Mouse (Mus musculus) heart, adult 8-10 months (tissue): ENCODE results near the gene Abcc9. TPM values are rescaled to one million over a fixed set of nuclear protein-coding genes. Genes with fewer than 3 reads are reported as not detected.
A peak's percentile ranks its signal among the peaks of the same experiment; 100 is the strongest.

ENCODE experiments used
- DNase-seq: peaks from one replicate; pipeline ENCODE4 v3.0.0; 2022; ENCODE audit warnings: low spot score
- total RNA-seq, 4 experiments: library from RNA; stranded (reverse); gene quantifications; 2 replicates each; pipeline ENCODE4 v1.2.4; 2022

Abcc9 gene
- 100 to 1,000 TPM; 229 to 268 (median 246) TPM for total RNA-seq

DNA sequence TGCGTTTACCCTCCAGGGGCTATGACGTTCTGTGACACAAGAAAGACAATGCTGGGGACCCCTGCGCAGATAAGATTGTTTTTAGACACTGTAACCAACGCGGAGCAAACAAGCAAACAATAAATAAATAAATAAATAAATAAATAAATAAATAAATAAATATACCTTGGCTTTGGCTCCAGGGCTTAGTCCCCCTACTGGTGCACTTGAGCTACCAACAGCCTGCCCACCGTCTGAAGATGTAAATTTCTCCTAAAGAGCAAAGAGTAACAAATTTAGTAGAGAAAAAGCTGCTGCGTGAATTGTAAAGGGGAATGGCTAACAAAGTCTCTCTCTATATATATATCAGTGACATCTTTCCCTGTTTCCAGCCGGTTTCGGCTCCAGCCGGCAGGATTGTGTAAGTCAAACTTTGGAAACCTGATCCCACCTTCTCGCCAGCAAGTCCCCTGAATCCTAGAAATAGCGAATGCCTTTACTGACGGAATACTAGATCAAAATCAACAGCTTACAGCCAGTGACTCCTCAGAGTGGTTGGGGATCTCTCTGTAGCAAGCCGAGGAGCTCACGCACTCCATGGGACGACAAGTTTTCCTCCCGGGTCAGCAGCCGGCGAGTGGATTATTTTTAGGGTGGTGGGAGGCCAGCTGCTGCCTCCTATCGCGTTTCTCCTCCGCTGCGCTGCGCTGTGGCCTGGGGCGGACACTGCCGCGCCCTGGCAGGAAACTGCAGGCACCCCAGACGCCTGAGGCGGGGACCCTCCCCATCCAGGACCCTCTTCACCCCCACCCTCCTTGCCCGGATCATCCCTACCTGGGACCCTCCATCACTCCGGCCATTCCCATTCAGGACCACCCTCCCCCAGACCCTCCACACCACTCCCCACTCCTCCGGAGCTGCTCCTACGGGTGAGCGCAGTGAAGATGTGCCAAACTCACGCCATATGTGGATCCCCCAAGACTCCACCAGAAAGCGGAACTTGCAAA lies at the start of gene Abcc9:
Gene Abcc9, minus strand, starts transcription at position 664 of the 986 bp plus-strand sequence.
- DNase-seq = no peak

DNA sequence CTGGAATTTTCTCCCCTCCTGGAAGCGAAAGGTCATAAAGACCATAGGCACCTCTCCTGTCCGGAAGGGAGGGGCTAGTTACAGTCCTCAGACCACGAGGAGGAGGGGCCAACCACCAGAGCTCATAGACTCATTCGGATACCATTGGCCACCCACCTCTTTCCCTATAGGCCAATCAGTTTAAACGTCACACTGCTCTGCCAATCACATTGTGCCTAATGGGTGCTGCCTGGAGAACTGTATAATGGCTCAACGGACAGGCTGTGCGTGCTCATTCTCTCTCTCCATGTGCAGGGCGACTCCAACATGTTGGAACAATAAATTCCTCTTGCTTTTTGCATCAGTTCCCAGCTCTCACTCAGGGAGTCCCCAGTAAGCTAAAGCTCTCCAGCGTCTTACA lies 49.2 kb upstream of the Abcc9 start:
- no peak for DNase-seq

DNA sequence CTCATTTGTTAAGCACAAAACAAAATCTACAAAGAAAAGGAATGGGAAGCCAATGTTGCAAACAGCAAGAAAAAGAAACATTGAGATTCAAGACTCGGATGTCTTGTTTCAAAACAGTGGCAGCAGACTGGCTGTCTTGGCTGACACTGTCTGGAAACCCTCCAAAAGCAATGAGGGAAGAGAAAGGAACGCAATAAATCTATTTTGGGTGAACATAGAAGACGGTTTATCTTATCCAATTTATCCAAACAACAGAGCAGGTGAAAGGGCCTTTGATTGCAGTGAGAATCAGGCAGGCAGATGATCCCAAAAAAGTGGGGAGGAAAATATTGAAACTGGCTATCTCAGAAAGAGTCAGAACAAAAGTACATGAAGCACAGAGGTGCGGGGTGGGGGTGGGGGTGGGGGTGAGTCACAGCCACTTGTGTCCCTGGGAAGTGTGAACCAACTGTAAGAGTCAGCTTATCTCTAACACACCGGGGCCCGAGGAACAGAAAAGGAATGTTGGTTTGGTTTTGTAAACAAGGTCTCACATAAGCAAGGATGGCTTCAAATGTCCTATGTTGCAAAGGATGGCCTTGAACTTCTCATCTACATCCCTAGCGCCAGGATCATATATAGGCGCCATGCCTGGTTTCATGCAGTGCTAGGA lies 46.1 kb upstream of the Abcc9 start:
- peak; percentile 52 for DNase-seq

DNA sequence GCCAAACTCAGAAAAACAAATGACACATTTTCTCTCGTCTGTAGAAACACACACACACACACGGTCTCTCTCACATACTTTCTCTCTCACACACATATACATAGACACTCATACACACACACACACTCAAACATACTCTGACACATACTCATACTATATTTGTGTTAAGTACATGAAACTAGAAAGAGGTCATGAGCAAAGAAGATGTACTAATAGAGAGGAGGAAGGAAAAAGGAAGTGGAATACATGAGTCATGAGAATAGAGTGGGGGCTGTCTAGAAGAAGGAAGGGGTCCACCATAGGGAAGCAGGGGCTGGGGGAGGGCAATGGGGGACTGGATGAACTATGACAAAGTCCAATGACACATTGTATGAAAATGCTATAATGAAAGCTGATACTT lies 45.0 kb upstream of the Abcc9 start:
- DNase-seq = no peak

DNA sequence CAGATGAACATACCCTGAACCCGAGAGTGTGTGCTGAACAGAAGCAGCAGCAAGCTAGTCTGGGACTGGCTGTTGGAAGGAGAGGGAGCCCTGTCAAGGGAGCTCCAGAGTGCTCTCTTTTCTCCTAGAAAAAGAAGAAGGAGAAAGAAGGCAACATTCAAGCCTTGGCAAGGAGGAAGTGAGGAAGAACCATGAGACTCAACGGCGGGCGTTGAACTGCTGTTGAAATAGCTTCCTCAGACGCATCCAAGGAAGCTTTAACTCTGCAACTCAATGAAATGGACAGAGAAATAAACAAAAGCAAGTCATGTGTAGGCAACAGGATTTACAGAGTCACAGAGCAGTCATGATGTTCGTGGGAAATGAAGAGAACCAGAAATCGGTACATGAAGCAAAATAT lies 44.6 kb upstream of the Abcc9 start:
- DNase-seq = no peak

DNA sequence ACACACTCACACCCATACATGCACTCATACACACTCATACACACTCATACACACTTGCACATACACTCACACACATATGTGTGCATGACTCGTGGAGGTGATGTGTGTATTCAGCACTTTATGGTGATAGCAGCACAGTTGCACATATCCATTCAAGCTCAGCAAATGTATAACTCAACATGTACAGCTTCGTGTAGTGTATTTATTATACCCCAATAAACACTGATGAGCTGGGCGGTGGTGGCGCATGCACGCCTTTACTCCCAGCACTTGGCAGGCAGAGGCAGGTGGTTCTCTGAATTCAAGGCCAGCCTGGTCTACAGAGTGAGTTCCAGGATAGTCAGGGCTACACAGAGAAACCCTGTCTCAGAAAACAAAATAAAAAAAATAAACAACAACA lies 43.4 kb upstream of the Abcc9 start:
- DNase-seq = no peak

DNA sequence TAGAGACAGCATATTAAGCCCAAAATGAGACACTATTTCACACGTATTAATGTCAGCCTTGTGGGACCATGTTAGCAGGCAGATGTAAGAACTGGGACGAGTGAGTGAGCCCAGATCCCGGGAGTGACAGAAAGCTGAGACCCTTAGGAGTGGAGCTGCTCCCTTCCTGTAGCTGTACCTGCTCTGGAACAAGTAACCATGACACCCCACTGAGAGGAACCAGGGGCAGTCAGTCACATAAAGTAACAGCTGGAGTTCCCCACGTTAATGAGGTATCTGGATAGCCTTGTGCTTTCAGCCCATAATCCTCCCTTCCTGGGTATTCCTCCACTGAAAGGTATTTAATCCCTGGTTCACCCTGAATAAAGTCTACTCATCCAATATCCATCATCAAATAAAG lies 41.1 kb upstream of the Abcc9 start:
- DNase-seq = no peak

DNA sequence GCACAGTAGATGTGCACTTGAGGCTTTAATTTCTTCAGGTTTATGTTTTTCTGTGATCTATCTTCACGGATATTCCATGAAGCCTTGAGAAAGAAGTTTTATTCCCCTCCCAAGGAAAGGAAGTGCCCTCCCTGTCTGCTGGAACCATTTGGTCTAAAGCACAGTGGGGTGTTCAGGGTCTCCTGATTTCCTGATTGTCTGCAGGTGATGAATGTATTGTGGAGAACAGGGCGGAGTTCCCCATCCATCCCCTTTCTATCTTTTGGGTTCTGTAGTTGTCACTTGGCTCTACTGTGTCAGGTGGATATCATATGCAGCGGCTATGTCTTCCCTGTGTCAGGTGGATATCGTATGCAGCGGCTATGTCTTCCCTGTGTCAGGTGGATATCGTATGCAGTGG lies 39.6 kb upstream of the Abcc9 start:
- DNase-seq = no peak

DNA sequence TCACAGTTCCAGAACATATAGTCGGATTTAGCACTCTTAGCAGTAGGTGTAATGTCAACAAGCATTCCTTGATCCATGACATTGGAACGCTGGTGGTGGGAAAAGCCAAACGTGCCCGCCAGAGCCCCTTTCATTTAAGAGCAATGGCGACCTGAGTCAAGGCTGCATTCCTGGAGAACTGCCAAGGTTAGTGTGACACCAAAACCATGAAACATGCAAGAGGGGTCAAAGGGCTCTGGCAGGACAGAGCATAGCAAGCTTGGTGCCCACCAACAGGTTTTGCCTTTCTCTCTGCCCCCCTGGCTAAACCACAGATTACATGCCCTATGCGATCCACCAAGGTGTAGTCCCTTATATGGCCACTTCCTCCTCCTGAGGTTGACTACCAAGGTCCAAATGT lies 36.5 kb upstream of the Abcc9 start:
- DNase-seq = no peak

DNA sequence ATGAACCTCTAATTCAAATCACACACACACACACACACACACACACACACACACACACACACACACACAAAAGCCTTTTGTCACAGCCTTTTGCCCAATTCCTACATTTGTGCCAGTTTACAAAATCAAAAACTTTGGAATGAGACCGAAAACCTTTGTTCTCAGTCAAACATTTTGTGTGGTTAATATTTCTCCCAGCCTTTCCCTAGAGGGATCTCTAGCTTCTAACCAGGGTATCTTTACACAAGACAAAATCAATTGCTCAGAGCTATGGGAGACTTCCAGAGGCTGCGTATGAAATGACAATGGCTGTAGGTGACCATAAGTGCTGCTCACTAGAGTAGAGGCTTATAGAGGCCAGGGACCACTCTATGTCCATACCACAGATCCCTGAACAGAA lies 36.1 kb upstream of the Abcc9 start:
- DNase-seq = no peak

DNA sequence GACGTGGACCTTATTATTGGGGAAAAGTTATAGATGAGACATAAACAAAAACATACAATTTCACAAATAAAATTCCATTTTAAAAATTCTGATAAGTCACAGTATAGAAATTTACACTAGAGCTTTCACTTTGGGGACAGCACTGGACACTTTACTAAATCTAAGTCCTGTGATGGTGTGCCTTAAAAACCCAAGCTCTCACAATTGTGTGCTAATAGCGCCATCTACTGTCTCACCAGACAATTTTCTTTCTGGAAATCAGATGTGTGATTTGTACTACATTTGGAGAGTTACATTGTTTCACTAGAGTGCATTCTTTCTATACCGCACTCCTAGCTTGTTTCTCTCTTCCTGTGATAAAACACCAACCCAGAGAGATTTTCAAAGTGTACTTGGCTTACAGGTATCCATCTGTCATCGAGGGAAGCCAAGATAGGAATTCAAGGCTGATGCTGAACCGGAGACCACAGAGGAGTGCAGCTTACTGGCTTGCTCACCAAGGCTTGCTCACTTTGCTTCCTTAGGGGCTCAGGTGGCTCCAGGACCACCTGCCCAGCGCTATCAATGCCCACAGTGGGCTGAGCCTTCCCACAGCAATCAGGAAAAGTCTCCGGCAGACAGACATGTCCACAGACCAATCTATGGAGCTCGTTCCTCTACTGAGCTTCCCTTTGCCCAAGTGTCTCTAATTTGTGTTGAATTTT lies 33.3 kb upstream of the Abcc9 start:
- DNase-seq = peak; percentile 71

DNA sequence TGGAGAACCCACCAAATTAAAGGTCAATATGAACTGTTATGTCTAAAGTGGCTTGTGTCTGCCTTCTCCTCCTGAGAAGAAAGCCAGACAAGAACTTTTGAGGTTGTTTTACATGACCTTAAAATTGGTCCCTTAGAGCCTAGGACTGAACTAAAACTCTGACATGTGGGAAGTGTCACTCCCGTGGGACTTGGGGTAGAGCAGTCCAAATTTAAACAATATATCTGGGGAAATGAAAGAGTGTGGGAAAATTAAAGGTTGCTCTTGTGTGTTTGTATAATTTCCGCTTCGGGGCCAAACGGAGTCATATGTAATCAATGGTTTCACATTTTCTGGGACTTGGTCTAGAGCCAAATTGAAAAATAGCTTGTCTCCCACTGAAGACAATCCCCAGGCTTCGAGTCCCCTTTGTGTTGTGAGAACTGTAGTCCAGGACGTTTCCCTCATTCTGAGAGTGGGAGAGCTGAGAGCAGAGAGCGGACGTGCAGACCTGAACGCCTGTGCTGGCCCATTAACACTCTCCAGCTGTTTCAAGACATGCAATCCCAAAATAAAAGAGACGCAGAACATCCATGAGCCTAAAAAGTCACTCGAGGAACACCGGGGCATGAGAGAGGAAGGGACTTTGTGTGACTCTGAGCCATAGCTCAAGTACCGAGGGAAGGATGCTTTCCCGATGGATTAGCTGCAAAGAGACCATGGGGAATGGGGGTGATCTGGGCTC lies 30.6 kb upstream of the Abcc9 start:
- DNase-seq = no peak

DNA sequence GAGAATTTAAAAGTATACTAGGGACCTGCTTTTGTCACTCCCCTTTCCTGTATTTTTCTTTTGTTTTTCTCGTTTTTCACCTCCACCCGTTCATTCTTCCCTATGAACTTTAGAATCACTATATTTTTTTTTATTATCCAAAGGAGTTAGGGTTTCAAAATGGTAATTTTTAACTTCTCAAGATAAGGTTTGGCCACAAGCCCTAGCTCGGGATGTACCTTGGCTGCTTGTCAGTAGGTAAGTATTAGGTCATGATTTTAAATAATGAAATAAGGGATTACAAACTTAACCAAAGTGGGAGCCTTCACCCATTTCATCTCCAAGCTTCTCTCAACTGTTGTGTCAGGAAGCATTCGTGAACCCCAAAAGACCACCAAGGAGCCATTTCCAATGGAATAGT lies 23.9 kb upstream of the Abcc9 start:
- DNase-seq = no peak

DNA sequence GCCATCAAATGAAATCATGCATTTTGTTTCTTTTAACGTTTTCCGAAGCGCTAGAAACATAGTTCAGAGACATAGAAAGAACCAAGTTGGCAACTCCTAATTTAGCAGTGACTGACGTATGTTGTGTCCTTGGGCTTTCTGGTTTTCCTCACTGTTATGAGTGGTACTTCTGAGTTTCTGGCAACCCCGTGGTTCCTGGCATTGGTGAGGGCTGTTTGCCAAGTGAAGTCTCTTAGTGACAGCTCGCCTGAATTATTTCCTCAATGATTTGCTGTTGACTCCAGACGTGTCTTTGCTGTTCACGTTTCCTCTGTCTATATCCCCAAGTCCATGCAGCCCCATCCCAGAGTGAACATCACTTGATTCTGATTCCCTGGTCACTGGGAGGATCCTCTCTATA lies 19.6 kb upstream of the Abcc9 start:
- no peak for DNase-seq

DNA sequence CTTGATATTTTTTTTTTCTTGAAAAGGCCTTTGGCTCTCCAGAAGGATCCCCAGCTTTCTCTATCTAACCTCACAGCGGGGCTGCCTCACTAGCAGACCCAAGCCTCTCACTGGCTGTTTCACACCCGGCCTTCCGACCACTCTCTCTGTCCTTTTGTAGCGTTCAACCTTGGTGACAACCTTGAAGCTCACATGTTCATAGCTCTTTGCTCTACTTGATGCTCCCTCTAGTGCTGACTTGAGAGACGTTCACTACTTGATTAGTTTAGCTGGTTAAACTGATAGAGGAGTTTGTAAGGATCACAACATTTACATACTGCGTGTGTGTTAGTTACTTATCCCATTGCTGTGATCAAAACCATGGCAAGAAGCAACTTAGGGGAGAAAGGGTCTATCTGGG lies 18.5 kb upstream of the Abcc9 start:
- no peak for DNase-seq

DNA sequence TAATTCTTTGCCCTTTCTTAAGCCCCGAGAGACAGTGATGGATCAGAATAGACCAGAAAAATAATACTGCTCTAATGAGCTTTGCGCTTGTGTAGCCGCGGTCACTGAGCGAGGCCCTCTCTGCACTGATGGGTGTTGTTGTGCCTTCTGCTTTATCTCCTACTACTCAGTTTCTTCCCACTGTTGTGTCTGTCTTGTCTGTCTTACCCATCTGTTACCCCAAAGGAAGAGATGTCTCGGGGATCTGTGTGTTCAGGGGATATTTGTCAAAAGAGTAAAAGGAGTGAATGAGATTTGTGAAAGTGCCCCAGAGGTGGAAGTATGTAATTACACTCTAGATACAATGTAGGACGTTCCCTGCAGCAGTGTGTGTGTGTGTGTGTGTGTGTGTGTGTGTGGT lies 16.1 kb upstream of the Abcc9 start:
- no peak for DNase-seq

DNA sequence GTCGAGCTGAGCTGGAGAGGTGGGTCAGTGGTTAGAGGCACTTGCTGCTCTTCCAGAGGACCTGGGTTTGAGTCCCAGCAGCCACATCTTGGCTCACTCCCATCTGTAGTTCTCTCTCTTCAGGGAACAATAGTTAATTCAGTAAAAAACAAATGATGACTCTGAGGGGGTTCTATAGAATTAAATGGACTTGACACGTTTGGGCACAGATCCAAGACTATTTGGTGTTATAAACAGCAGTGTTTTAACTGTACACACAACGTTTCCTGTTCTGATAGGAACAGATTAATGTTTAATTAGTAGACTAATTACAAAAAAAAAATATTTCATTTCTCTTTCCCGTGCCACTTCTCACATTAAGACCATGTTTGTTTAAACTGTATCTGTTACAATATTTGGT lies 15.1 kb upstream of the Abcc9 start:
- no peak for DNase-seq

DNA sequence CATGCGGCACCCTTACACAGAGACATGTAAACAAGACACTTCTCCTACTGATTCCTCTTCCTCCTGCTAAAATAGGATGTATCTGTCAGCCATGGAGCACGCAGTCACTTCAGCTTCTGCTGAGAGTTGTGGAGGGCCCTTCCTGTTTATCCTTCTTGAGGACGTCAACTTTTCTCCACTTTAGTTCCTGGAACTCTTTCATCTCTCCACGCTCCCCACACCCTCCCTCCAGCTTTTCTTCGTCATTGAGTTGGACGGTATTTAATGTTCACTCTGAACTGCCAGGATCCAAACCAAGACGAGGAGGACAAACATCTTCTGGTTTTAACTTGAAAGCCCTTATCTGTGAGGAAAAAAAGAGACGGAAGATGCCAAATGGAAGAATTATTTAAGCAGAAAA lies 12.9 kb upstream of the Abcc9 start:
- DNase-seq = no peak

DNA sequence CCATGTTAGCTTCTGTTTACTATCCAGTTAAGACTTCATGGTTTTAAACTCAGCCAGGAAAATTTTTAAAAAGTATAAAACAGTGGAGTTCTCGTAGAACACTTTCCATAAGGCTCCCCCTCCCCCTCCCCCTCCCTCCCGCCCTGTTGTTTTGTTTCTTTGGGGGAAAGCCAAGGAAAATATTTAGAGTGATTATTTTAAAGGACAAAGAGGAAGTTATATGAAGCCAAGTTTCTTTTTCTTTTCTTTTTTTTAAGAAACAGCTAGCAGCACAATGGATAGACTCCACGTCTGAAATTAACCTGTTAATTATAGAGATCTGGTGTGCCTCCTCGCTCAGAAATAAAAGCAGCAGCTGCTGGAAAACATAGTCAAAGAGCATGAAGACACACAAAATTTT lies 9.0 kb upstream of the Abcc9 start:
- no peak for DNase-seq

DNA sequence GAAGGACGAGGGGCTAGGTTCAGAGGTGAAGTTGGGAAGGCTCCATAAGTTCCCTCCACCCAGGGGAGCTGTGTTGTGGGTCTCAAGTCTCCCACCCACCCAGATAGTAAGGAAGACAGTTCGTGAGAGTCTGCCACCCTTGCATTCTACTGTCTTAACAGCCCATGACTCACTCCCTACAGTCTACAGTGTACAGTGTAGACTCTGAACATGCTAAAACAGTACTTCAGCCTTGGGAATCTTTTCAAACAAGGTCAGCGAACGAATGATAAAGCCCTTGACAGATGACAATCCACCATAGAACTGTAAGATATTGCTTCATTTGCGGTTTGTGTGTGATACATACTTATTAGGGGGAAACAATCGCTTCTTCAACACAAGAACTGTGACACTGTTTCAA lies 8.6 kb upstream of the Abcc9 start:
- DNase-seq = no peak

DNA sequence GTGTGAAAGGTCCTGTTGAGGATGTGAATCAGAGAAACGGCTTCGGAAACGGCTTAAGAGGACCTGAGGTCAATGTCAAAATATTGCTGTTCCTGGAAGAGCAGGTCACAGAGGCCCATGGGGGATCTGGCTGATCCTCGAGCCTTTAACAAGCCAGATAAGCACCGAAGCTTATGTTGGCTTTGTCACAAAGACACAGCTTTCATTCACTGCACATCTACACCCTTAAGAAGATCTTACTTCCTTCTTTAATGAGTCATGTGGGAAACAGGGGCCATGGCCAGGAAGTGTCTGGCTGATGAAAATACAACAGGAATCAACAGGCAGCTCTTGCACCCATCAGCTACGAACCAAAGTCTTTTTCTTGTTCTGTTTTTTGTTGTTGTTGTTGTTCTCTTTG lies 6.3 kb upstream of the Abcc9 start:
- DNase-seq = no peak

DNA sequence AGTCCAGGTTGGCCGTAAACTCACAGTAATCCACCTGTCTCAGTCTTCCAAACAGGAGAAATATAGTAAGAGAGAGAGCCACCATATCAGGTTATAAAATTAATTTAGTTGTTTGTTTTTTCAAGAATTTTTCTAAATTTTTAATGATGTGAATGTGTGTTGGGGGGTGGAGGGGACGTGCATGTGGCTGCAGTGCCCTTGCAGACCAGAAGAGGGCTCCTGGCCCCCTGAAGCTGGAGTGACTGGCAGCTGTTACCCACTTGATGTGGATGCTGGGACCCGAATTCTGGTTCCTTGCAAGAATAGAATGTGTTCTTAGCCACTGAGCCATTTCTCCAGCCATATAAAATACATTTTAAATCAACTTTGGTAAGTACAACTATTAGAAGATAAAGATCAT lies 4.6 kb upstream of the Abcc9 start:
- DNase-seq = no peak
